Mouse (Mus musculus): Measurements from ENCODE around the gene Gm49342.

Gene Gm49342

DNA sequence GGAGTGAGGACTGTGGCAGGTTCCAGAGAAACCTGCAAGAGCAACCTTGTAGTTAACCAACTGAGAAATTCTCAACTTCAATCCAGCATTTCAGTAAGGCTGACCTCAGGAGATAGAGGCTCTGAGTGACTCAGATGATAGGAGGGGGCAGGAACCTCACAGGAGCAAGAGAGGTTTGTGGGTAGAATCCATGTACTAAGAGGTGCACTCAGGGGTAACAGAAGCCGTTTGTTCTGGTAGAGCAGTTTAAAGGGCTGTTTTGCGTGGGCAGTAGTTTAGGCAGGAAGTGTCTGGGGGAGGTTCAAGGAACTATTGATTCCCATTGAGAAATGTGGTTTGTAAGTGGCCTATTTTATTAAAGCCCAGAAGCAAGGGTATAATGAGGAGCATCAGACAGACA is 36.9 kb downstream of the Gm49342 start:
- DNase-seq (ENCODE audit: low read depth, low spot score), result no peak

DNA sequence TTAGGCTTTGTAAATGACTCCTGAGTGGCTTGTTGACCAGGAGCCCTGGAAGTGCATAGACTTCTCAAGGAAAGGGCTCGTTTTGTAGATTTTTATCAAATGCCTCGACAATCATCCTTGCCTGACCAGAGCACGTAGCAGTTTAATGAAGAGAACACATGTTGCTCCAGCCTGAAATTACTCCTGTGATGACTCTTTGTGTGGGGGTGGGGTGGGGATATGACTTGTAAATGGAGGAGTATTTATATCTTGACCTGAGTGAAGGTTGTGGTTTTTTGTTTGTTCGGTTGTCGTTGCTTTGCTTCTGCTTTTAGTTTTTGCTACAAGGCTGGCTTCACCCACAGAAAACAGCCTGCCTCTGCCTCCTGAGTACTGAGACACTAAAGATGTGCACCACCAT is 37.5 kb downstream of the Gm49342 start:
- no peak for DNase-seq (ENCODE audit: low read depth, low spot score)

DNA sequence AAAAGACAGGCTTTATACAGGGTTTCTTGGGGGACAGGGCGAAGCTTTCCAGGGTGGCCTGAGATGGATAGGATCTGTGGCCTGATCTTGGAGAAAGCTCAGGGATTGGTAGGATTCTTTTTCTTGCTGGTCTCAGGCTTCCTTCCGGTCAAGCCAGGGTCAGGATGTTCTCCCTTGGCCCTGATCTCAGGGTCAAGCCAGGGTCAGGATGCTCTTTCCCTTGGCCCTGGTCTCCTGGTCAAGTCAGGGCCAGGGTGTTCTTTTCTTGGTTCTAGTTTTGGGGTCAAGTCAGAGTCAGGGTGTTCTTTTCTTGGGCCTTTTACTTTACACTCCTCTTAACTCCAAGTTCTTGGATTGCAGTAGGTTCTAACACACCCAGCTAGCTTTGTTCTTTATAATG is 43.4 kb downstream of the Gm49342 start:
- no peak for DNase-seq (ENCODE audit: low read depth, low spot score)

DNA sequence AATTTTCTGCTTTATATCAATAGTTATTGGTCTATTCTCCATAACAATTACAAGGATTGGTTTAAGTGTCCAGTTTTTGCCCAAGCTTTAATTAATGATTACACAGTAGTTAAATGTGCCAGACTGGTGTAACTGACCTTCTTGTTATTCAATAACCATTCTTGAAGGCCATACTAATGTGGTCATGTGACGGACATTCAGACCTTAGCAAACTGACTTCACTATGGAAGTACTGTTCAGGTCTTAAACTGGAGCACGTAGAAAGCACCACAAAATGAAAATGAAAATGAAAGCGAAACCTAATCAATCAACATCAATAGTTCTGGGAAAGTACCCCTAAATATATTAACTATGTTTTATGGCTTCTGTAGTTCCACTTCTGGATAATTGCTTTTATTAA is 46.7 kb downstream of the Gm49342 start:
- DNase-seq (ENCODE audit: low read depth, low spot score), result no peak

DNA sequence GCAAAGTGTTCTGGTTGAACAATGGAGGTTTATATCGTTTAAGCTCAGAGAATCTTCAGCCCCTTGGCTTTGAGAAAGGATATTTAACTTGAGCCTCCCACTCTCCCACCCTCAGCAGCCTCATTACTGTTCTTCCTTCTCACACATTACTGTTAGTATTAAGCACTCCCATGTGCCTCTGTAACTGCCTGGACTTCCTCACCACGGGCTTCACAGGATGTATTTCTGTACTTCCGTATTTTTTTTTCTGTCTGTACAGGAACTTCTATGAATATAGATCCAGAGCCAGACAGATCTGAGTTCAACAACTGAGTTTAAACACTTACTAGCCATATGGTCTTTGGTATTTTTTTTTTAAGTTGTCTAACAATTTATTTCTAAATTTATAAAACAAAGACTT is 52.8 kb downstream of the Gm49342 start:
- no peak for DNase-seq (ENCODE audit: low read depth, low spot score)

DNA sequence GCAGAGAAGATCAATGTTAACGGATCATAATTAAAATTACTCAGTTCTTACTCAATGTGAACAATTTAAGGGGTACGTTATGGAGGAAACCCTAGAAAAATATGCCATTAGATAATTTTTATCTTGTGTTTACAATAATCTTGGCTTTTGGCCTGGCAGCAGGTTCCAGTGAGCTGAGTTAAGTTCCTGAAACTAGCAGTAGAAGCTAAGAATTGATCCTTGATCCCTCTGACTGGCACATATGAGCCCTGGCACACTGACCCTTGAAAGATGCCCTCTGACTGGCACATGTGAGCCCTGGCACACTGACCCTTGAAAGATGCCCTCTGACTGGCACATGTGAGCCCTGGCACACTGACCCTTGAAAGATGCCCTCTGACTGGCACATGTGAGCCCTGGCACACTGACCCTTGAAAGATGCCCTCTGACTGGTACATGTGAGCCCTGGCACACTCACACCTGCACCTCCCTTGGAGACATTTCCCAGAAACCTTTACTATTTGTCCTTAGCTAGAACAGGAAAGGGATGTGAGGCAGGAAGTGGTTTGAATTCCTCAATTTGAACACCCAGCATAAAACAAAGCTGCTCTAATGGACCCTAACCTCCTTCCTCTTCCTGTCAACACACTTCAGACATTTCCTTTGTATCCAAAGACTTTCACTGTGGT is 53.8 kb downstream of the Gm49342 start:
- no peak for DNase-seq (ENCODE audit: low read depth, low spot score)

DNA sequence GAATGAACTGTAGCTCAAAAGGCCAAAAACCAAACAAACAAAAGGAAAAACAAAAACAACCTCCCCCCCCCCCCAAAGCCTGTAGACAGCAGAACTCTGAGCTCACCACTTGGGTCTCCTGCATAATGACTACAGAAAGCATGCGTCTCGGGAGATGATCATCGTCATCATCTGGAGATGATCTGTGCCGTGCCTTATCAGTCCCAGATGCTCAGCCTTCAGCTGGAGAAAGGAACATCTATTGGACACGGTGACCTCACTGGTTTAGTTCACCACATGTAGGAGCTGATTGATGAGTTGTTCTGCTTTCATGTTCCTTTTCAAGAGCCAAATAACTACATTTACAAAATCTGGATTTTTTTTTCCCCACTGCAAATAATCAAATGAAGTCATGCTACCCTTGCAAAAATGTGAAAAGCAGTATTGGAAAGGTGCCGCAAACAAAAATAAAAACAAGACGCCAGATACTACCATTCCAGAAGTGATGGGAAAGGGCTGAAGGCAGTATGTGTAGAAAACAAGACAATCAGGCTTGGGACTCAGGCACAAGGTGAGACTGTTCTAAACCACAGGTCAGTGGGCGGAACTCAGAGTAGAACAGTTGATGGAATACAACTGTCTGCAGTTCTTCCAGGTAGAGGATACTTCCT is 63.0 kb downstream of the Gm49342 start, which contains the start of gene Rnase10:
Gene Rnase10, plus strand, starts transcription at position 600 of the 650 bp plus-strand sequence.
- DNase-seq (ENCODE audit: low read depth, low spot score), result no peak

DNA sequence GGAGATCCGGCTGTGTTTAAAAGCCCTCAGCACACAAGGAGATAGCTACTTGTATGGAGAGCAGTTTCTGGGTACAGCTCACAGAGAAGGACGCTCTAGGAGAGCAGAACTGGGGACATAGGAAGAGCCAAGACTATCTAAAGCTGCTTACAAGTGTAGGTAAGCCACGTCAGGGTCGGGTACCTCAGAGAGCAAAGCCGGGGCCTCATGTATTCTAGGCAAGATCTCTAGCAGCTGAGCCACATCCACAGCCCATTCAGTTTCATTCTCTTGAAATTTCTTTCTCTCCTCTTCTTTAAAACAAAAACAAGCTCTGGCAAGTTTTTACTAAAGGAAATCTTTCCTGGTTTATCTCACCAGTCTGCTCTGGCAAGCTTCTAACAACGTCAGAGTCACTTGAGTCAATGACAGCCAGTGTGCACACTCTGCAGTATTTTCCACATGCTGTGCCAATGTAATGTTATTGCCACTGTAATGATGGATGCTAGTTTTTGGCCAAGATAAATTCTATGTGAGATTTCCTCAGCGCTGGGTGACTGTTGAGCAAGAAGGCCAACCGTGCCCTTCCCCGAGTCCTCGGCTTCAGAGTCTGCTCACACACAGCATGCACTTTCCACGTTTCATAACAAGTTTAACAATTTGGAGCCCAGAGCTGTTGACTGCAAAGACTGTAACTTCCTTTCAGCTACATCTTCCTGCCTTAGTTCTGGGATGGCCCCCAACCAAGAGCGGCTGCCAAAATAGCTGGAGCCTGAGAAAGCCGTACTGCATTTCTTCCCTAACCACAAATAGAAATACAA is 63.8 kb downstream of the Gm49342 start:
- DNase-seq (ENCODE audit: low read depth, low spot score), result peak; percentile 30

DNA sequence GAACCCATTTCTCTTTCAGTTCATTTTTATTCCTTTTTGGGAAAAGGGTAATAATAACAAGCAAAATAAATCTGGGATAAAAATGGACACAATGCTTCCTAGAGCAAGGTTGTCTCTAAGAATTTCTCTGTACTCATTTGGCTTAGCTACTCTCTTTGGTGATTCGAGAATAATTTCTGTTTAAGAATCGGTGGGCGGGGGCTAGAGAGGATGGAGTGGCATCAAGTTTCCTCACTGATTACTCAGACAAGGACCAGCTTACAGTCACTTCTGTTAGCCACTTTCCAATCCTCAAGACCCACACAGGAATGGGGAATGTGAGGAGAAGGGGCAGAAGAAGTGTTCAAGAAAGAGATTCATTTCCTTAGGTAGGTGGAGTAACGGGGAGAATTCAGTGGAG is 64.5 kb downstream of the Gm49342 start:
- DNase-seq (ENCODE audit: low read depth, low spot score), result no peak

DNA sequence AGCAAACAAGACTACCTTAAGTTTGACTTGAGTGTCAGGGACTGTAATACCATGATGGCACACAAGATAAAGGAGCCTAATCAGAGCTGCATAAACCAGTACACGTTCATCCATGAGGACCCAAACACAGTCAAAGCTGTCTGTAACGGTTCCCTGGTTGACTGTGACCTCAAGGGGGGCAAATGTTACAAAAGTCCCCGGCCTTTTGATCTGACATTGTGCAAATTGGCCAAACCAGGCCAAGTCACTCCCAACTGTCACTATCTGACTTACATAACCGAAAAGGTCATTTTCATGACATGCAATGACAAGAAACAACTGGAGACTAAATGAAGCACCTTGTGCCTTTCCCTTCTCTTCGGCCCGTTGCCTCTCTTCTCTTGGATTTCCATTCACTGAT is 65.3 kb downstream of the Gm49342 start:
- DNase-seq (ENCODE audit: low read depth, low spot score), result no peak

Measured in brain, embryonic 18.5 days (tissue).